Mouse (Mus musculus): ENCODE measurements around the gene Prdm13.

DNA sequence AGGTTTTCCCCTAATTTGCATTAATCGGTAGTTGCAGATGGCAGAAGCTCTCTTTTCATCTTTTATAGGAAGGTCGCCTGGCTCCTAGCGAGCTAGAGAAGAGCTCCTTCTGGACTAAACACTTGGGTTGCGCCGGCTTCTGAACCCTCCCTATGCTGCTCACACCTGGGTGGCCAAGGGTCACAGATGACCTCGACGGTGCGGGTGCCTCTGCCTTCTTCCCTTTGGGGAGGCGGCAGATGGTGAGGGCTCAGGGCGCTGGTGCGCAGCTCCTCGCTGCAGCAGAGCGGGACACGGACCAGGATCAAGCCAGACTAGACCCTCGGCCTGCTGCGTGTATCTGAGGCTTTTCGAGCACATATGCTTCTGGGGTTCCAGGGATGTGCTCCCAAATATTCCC, 11.7 kb downstream of the Prdm13 start:
- TF ChIP-seq GATA1 (IDR thresholded peaks at IDR 0.05; ENCODE audit: borderline replicate concordance, low read length) = no peak
- TF ChIP-seq FLI1 (IDR thresholded peaks at IDR 0.05; ENCODE audit: low read length) = no peak
